Mouse (Mus musculus): ENCODE measurements around the gene Xpot.

DNA sequence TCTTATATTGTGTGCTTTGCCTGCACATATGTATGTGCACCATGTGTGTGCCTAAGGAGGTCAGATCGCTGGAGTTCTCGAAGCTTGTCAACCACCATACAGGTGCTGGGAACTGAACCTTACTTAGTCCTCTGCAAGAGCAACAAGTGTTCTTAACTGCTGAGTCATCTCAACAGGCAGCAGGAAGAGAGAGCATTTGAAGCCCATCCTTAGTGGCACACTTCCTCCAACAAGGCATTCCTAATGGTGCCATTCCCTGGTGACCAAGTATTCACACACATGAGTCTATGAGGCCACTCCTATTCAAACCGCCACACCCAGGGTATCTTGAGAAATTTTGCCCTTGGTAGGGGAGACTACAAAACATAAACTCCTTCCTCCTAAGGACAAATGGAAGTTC lies 84.0 kb downstream of the Xpot start:
- TF ChIP-seq POLR2A (IDR thresholded peaks at IDR 0.05; ENCODE audit: insufficient read length, low read depth) (no peak), MAX (IDR thresholded peaks at IDR 0.05; ENCODE audit: low read depth) (no peak), POLR2AphosphoS2 (IDR thresholded peaks at IDR 0.05; ENCODE audit: insufficient read length, low read depth) (no peak), USF1 (IDR thresholded peaks at IDR 0.05; ENCODE audit: low read depth) (no peak), TCF12 (IDR thresholded peaks at IDR 0.05; ENCODE audit: insufficient read depth, poor library complexity, severe bottlenecking) (no peak), E2F4 (IDR thresholded peaks at IDR 0.05; ENCODE audit: insufficient read depth) (no peak), CEBPB (IDR thresholded peaks at IDR 0.05; ENCODE audit: insufficient read depth, poor library complexity, severe bottlenecking) (no peak), TCF3 (IDR thresholded peaks at IDR 0.05; ENCODE audit: insufficient read length, low read depth) (no peak), SRF (IDR thresholded peaks at IDR 0.05; ENCODE audit: control insufficient read depth, insufficient read length, low read depth) (no peak), MYOD1 (IDR thresholded peaks at IDR 0.05; ENCODE audit: control insufficient read depth in 1 of 3, insufficient read length in 2 of 3, low read depth in 2 of 3) (no peak), REST (IDR thresholded peaks at IDR 0.05; ENCODE audit: insufficient read depth, insufficient read length) (no peak)

Measured in myocyte (in vitro differentiated cells).